Comparison of ENCODE assay signal across 1 mouse cellular context in the genomic region with DNA sequence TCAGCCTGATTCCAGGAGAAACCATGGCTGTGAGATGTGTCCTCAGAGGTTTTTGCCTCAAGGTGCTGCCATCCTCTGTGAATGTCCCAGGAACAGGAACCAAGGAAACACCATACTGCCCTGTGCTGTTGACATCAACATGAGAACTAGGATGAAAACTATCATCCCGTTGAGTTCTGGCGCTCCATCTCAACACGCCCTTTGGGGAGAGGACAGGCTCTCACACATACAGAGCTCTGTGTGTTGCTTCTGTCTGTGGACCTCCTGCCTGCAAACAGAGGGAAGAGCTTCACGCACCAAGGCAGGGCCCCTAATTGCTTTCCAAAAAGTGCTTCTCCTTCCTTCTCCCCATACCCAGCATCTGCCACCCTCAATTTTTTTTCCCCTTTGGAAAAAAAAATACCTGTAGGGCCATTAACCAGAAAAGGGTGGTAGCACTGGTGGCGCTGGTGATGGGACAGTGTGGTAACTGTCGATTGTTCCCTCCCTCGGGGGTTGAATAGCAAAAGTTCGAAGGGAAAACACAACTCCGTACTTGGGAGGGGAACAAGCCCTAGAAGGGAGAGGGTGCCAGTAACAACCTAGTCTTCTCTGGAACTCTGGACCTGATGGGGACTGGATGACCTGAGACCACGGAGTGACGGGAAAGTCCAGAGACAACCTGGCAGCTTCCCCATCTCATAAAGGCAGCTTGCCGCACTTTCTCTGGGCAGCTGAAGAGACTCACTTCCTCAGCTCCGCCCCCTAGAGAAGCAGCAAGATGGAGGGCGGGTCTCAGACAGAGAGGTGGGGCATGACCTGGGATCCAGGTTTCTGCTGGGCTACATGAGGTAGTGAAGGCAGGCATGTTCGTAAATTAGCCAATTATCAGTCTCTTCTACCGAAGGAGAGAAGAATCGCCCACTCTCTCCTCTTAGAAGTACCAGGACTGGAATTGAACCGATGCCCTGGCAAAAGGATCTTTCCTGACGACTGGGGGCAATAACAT.
TF ChIP-seq lines count a peak whose summit lies in the region.

No protein-coding gene starts in this region.

TF ChIP-seq in CH12.LX, 34 proteins besides CTCF, POLR2A, EP300 and RAD21 (continued from another document):
- peak; percentile 76; the same call in 1 of the 2 replicates for TF ChIP-seq MEF2A (IDR thresholded peaks at IDR 0.05; ENCODE audit: borderline replicate concordance, low read depth, low read length)
- peak; percentile 80 for TF ChIP-seq IRF4 (IDR thresholded peaks at IDR 0.05; ENCODE audit: low read depth, low read length)
- TF ChIP-seq MAFK (IDR thresholded peaks at IDR 0.05; ENCODE audit: insufficient replicate concordance, low read length) = 0 out of 2 replicates have a peak, but pooled peaks have one; percentile 46
- TF ChIP-seq MAZ (IDR thresholded peaks at IDR 0.05; ENCODE audit: low read depth, low read length) = 0 out of 2 replicates have a peak, but pooled peaks have one; percentile 88
- 0 out of 2 replicates have a peak, but pooled peaks have one; percentile 27 for TF ChIP-seq MAX (IDR thresholded peaks at IDR 0.05; ENCODE audit: low read length)
- TF ChIP-seq MYC (IDR thresholded peaks at IDR 0.05; ENCODE audit: low read depth, low read length) = peak; percentile 81; the same call in 1 of the 2 replicates
- TF ChIP-seq ZNF384 (IDR thresholded peaks at IDR 0.05; ENCODE audit: low read depth, low read length) = no peak; the same call in 1 of the 2 replicates
- peak; percentile 80 for TF ChIP-seq SIN3A (IDR thresholded peaks at IDR 0.05; ENCODE audit: low read length)
- TF ChIP-seq JUND (conservative IDR thresholded peaks at IDR 0.05; ENCODE audit: low read depth, low read length) = 0 out of 2 replicates have a peak, but pooled peaks have one; percentile 10
- no peak for TF ChIP-seq ZKSCAN1 (IDR thresholded peaks at IDR 0.05; ENCODE audit: borderline replicate concordance, low read depth, low read length)
- TF ChIP-seq GABPA (IDR thresholded peaks at IDR 0.05; ENCODE audit: insufficient replicate concordance, low read depth, low read length) = no peak
- TF ChIP-seq E2F4 (IDR thresholded peaks at IDR 0.05; ENCODE audit: insufficient replicate concordance, low read depth, low read length) = peak; percentile 28; the same call in 1 of the 2 replicates
- no peak for TF ChIP-seq JUN (IDR thresholded peaks at IDR 0.05; ENCODE audit: insufficient read depth, low read depth, low read length)
- TF ChIP-seq UBTF (IDR thresholded peaks at IDR 0.05; ENCODE audit: low read depth, low read length) = peak; percentile 82; the same call in 1 of the 2 replicates
- TF ChIP-seq ZC3H11A (IDR thresholded peaks at IDR 0.05; ENCODE audit: low read depth, low read length) = 0 out of 2 replicates have a peak, but pooled peaks have one; percentile 3
- TF ChIP-seq MXI1 (IDR thresholded peaks at IDR 0.05; ENCODE audit: low read depth, low read length) = peak; percentile 78
- TF ChIP-seq TCF12 (IDR thresholded peaks at IDR 0.05; ENCODE audit: low read depth, low read length) = peak; percentile 93
- peak; percentile 90; the same call in 1 of the 2 replicates for TF ChIP-seq RCOR1 (conservative IDR thresholded peaks at IDR 0.05; ENCODE audit: low read depth, low read length)
- peak; percentile 47; the same call in 1 of the 2 replicates for TF ChIP-seq NRF1 (IDR thresholded peaks at IDR 0.05; ENCODE audit: low read depth, low read length)
- peak; percentile 95 for TF ChIP-seq ZMIZ1 (IDR thresholded peaks at IDR 0.05; ENCODE audit: low read depth, low read length)
- TF ChIP-seq USF1 (IDR thresholded peaks at IDR 0.05; ENCODE audit: low read depth, low read length) = no peak
- TF ChIP-seq SMC3 (IDR thresholded peaks at IDR 0.05; ENCODE audit: low read depth, low read length) = no peak; the same call in 1 of the 2 replicates
- TF ChIP-seq CHD1 (IDR thresholded peaks at IDR 0.05; ENCODE audit: low read depth, low read length) = peak; percentile 94
- no peak for TF ChIP-seq PAX5 (IDR thresholded peaks at IDR 0.05; ENCODE audit: low read length)
